Mouse (Mus musculus) yolk sac, embryonic 10.5 days (tissue): ENCODE measurements around the gene Eif3m.
A peak's percentile ranks its signal among the peaks of the same experiment; 100 is the strongest.

Experiments used
- DNase-seq: peaks from one replicate; pipeline ENCODE4 v3.0.0-alpha.2; 2017; ENCODE audit warnings: low spot score

Gene Eif3m

DNA sequence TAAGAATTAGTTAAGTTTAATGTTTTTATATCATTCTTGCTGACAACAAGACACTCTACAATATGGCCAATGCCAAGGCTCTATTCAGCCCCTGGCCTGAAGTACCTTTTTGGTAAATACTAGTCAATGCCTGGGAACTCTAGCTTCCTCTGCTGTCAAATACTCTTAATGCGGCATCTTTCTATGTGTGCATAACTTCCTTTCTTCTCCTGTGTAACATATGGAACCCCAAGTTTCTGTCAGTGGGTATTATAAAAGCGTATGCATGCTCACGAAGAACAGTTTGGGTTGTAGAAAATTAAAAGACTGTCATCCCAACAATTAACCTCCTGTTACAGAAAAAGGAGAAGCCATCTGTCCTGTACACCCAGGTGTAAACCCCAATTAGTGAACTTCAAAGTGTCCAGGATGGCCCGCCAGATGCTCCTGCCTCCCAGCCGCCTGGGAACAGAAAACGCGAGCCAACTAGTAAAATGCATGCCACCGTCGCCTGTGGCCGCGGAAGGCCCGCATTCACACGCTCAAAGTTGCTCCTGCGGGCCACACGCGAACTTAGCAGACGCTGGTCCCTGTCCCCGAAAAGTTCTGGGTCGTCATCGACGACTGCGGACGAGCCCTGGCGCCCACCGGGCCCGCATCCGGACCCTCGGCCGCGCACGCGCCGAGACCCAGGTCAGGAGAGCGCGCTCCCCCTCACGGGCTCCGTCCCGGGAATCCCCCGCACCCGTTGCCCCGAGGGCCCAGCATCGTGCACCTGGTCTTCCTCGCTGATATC is 501 bp downstream of the Eif3m start:
- DNase-seq, result no peak

DNA sequence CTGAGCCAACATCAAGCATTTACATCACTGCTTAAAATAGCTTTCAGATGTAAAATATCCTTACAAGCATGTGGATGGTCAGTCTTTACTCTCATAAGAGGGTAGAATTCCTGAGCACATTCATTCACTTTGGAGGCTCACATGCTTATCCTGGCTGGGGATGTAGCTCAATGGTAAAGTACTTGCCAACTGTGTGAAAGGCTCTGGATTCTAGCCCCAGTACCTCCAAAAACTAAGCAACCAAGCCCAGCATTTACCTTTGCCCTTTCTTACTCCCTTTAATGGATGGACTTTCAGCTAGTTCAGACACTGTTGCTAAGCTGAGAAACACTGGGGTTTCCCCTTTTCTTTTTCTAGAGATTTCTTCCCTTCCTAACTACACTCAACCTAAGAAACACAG is 9.6 kb downstream of the Eif3m start:
- no peak for DNase-seq

DNA sequence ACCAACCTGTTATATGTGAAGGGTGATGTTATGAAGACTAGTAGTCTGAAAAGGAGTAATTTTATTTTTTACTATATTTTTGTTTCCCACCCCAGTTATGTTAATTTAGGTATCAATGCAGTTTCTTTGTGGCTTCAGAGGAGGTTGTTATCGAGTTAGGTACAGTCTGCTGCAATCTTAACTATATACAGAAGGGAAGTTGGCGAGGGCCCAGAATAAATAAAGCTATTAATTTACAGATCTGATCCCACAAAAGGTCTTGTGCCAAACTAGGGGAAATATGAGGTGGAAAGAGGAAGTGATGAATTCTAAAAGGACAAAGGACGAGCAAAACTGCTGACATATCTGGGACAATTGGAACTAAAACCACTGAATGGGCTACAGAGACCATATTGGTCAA is 20.7 kb downstream of the Eif3m start:
- no peak for DNase-seq

DNA sequence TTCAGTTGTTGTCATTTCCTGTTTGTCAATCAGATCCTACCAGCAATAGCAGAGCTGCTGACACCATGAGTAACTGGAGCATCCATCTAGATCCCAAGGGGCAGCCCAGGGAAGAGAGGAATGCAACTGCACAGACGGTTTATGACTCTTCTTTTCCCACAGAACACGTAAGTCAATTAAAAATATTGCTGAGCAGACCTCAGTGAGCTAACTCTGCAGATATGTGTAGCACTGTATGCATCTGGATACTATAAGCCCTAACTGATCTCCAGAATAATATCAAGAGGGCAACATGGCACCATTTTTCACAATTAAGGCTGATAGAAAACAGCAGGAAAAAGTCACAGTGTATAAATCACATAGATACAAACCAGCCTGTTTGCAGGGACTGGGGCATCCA is 22.4 kb downstream of the Eif3m start:
- no peak for DNase-seq

DNA sequence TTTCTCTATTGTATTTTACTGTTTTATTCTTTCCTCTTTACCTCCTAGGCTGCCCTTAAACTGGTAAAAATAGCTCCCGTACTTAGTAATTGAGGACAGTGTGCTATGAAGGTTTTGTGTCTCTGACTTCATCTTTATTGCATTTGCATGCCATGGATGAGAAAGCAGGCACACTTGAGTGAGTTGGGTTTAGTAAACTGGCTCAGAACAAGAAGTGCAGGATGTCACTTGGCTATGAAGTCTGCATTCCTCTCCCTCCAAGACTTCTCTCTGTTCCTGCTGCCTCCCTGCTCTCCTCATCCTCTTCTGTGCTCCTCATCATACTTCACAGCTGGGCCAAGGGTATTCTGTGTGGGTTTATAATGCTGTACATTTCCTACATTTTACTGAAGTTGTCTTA is 27.9 kb downstream of the Eif3m start:
- no peak for DNase-seq

DNA sequence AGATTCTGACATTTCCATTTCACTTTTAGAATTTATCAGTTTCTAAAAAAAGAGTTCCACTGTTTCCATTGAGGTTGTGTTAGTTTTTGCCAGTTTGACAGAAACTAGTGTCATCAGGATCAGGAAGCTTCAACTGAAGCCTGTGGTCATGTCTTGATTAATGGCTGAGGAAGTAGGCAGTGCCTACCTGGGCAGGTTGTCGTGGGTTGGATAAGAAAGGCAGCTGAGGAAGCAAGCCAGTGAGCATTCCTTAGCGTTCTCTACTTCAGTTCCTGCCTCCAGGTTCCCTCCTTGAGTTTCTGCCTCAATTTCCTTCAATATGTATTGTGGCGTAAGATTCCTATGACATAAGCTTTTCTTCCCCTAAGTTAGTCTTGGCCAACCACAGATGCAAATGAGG is 31.1 kb downstream of the Eif3m start:
- DNase-seq, result no peak

DNA sequence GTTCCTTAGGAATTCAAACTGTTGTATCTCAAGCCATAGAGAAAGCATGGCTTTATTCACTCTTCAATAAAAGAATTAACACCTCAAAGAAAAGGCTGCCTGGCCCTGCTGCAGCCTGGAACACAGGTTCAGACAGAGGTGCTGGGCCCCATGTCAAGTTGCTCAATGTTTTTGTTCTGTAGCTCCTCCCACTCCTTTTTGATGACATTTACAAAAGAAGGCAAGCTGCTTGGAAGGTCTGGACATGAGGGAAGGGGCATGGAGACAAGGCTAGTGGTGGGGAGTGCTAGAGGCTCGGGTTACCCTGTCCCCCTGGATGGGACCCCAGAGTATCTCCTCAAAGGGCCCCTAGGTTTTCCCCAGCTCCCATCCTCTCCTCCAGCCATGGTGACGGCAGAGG is 35.2 kb downstream of the Eif3m start:
- no peak for DNase-seq

DNA sequence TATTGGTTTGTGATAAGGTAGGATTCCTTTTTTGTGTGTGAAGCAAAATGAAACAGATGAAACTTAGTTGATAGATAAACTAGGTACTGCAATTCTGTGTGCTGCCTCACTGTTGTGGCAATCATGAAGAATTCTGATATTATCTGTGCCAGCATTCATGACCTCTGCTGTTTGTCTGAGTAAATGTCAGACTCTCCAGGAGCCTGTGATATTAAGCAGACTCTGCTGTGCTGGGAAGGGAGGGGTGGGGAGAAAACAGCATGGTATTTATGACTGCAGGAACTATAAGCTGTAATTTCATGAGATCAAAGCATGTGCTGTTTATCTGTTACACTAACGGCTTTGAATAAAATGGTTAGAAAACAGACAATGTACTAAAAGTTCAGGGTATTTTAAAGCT is 52.4 kb downstream of the Eif3m start:
- DNase-seq, result peak; percentile 10
